Comparison of ENCODE assay signal across 13 mouse cellular contexts in the genomic region with DNA sequence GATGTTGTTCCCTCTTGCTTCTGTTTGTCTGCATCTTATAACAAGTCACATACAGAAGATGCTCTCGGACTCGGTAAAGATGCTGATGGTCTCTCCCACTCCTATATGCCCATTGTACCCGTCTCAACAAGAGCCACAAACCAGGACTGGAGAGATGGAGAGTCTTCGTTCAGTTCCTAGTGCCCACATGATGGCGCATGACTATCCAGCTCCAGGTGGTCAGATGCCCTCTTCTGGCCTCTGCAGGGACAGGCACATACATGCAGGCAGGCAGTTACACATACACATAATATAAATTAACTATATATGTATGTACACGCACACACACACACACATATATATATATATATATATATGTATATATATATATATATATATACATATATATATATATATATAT. TPM values are rescaled to one million over a fixed set of nuclear protein-coding genes. Genes with fewer than 3 reads are reported as not detected.
DNase-seq lines count a peak whose midpoint lies in the region; ATAC-seq and TF ChIP-seq lines count a peak whose summit lies in the region.
"Had no signal": no experiment of that assay in that cellular context is flagged by ENCODE, and none has a peak within 500 bp of the region (broad histone marks: within the 10 kb centered on the region; RNA-seq: fewer than 3 reads in every experiment).

No protein-coding gene starts in this region.

- DNase-seq in embryo, embryonic 10 days (ENCODE audit: low spot score) = peak; percentile 48
- DNase-seq in embryo, embryonic 10.5 days (ENCODE audit: low spot score) = no peak
- peak; percentile 15 for DNase-seq in liver, adult 2 months (ENCODE audit: extremely low read depth, low read depth, low spot score)
- peak; percentile 35 for DNase-seq in induced T-regulatory cell, adult 2 months (ENCODE audit: low read depth)
- DNase-seq in urinary bladder, adult 18-20 months (ENCODE audit: low spot score in 2 of 2) = no peak
- DNase-seq: cerebellum, adult 11 months had no signal

- TF ChIP-seq POLR2A in liver, adult 2 months (IDR thresholded peaks at IDR 0.05; ENCODE audit: extremely low read depth, insufficient read depth, low read length) = no peak

- no peaks in the 10 kb centered on the region for H3K36me3 ChIP-seq in liver, adult 2 months (ENCODE audit: control insufficient read depth, insufficient read depth, low read length)
- H3K36me3 ChIP-seq in liver, embryonic 12.5 days = peaks cover 9% of the 10 kb centered on the region
- H3K36me3 ChIP-seq in C2C12 (ENCODE audit: control insufficient read depth, insufficient read depth) = no peaks in the 10 kb centered on the region
- H3K36me3 ChIP-seq in kidney, embryonic 14.5 days (ENCODE audit: control insufficient read depth, insufficient read depth, low read length) = no peaks in the 10 kb centered on the region

- H3K9me3 ChIP-seq in liver, embryonic 12.5 days (replicated peaks) = no peaks in the 10 kb centered on the region
- no peaks in the 10 kb centered on the region for H3K9me3 ChIP-seq in kidney, embryonic 14.5 days (ENCODE audit: control insufficient read depth, low read length)
- H3K9me3 ChIP-seq: midbrain, embryonic 10.5 days had no signal

- H3K9ac ChIP-seq in liver, adult 2 months (ENCODE audit: low read depth, low read length) = no peak overlapping the region
- no peak overlapping the region for H3K9ac ChIP-seq in liver, embryonic 12.5 days
- no peak overlapping the region for H3K9ac ChIP-seq in kidney, embryonic 14.5 days (ENCODE audit: low read depth, low read length)

- H3K4me3 ChIP-seq in liver, adult 2 months (ENCODE audit: insufficient read depth, low read depth, low read length) = no peak overlapping the region
- no peak overlapping the region for H3K4me3 ChIP-seq in liver, embryonic 12.5 days
- no peak overlapping the region for H3K4me3 ChIP-seq in C2C12 (ENCODE audit: insufficient read depth, poor library complexity, severe bottlenecking)
- no peak overlapping the region for H3K4me3 ChIP-seq in kidney, embryonic 14.5 days (ENCODE audit: low read length)
- H3K4me3 ChIP-seq: midbrain, embryonic 10.5 days had no signal

- H3K79me3 ChIP-seq in C2C12 (ENCODE audit: low read depth) = peaks cover 2% of the 10 kb centered on the region

- H3K27ac ChIP-seq in liver, adult 2 months (replicated peaks; ENCODE audit: insufficient read depth, low read depth, low read length) = no peak overlapping the region
- no peak overlapping the region for H3K27ac ChIP-seq in liver, embryonic 12.5 days
- H3K27ac ChIP-seq in kidney, embryonic 14.5 days (ENCODE audit: low read depth, low read length) = no peak overlapping the region

- no peak overlapping the region for H3K4me2 ChIP-seq in liver, embryonic 12.5 days
- H3K4me2 ChIP-seq in kidney, embryonic 14.5 days (replicated peaks; ENCODE audit: low read depth, low read length) = no peak overlapping the region

- 0 out of 2 replicates have a peak, but pooled peaks cover 3% of the 10 kb centered on the region for H3K4me1 ChIP-seq in liver, adult 2 months (ENCODE audit: control insufficient read depth, insufficient read depth, low read length)
- peaks cover 57% of the 10 kb centered on the region for H3K4me1 ChIP-seq in liver, embryonic 12.5 days
- peaks cover 6% of the 10 kb centered on the region; the same call in 1 of the 2 replicates for H3K4me1 ChIP-seq in kidney, embryonic 14.5 days (ENCODE audit: control insufficient read depth, insufficient read depth, low read length)

- H3K27me3 ChIP-seq in liver, adult 2 months (ENCODE audit: control insufficient read depth, insufficient read depth, low read length) = no peaks in the 10 kb centered on the region
- no peaks in the 10 kb centered on the region for H3K27me3 ChIP-seq in liver, embryonic 12.5 days (replicated peaks)
- peaks cover 14% of the 10 kb centered on the region for H3K27me3 ChIP-seq in C2C12 (ENCODE audit: control insufficient read depth, insufficient read depth, insufficient read length)
- no peaks in the 10 kb centered on the region for H3K27me3 ChIP-seq in kidney, embryonic 14.5 days (ENCODE audit: control insufficient read depth, insufficient read depth, low read length)

- 88% methylated on average over 6 of the region's 6 CpGs for WGBS in liver, adult 2 months
- WGBS in liver, embryonic 12.5 days (ENCODE audit: insufficient replicate concordance) = 66% methylated on average over 6 of the region's 6 CpGs
- WGBS in kidney, embryonic 14.5 days = 86% methylated on average over 6 of the region's 6 CpGs

- no peak overlapping the region for H3ac ChIP-seq in C2C12 (ENCODE audit: control insufficient read depth, insufficient read length, low read depth)

- TF ChIP-seq CTCF in liver, adult 2 months (IDR thresholded peaks at IDR 0.05; ENCODE audit: low read depth, low read length) = peak; percentile 75
- TF ChIP-seq CTCF in C2C12 (IDR thresholded peaks at IDR 0.05; ENCODE audit: control insufficient read depth, insufficient read depth, insufficient read length) = peak; percentile 62

- no peaks in the 10 kb centered on the region for H3K79me2 ChIP-seq in liver, adult 2 months (ENCODE audit: control insufficient read depth, insufficient read depth, low read length)
- peaks cover 14% of the 10 kb centered on the region for H3K79me2 ChIP-seq in C2C12 (ENCODE audit: control insufficient read depth, insufficient read depth)

- no peak for ATAC-seq in liver, embryonic 12.5 days
- no peak for ATAC-seq in kidney, embryonic 14.5 days (ENCODE audit: low FRiP score, low TSS enrichment)

TF ChIP-seq in C2C12, 6 proteins besides CTCF, POLR2A, EP300 and RAD21:
- TF ChIP-seq MYOG (IDR thresholded peaks at IDR 0.05; ENCODE audit: control insufficient read depth, extremely low read depth, insufficient read length) (no peak), CEBPB (IDR thresholded peaks at IDR 0.05; ENCODE audit: low read depth) (no peak), USF1 (IDR thresholded peaks at IDR 0.05; ENCODE audit: low read depth) (no peak), MAX (IDR thresholded peaks at IDR 0.05) (no peak), MYOD1 (IDR thresholded peaks at IDR 0.05; ENCODE audit: control insufficient read depth, insufficient read length, low read depth) (no peak), FOSL1 (IDR thresholded peaks at IDR 0.05; ENCODE audit: insufficient read depth, low read length, poor library complexity, severe bottlenecking) (no peak)

RNA-seq across cellular contexts. Expression of gene Psrc1, which starts 2.9 kb away (rescaled TPM):
- 0.40 TPM in 1 of 2 replicates, not detected in the other for total RNA-seq in liver, adult 2 months (2014; rRNA removed)
- 0.26 and 0.37 TPM in 2 replicates for polyA plus RNA-seq in liver, adult 2 months (2012; rRNA removed)
- 20.2 and 21.2 TPM in 2 replicates for polyA plus RNA-seq in liver, embryonic 12.5 days (2016; fragmentation: Nextera tagmentation; extraction: Ambion mirVana)
- polyA plus RNA-seq in C2C12 (2012; fragmentation: generic; extraction: Trizol) = 27.9 TPM
- polyA plus RNA-seq in kidney, embryonic 14.5 days (2014; fragmentation: Nextera tagmentation; extraction: Ambion mirVana) = 48.9 and 51.4 TPM in 2 replicates

RNA-seq across cellular contexts. Expression of gene Mybphl, which starts 16.0 kb away (rescaled TPM):
- not detected in 2 replicates for total RNA-seq in liver, adult 2 months (2014; rRNA removed)
- polyA plus RNA-seq in liver, adult 2 months (2012; rRNA removed) = not detected in 2 replicates
- polyA plus RNA-seq in liver, embryonic 12.5 days (2016; fragmentation: Nextera tagmentation; extraction: Ambion mirVana) = 0.19 TPM in 1 of 2 replicates, not detected in the other
- not detected for polyA plus RNA-seq in C2C12 (2012; fragmentation: generic; extraction: Trizol)
- polyA plus RNA-seq in kidney, embryonic 14.5 days (2014; fragmentation: Nextera tagmentation; extraction: Ambion mirVana) = not detected in 2 replicates
- polyA plus RNA-seq: intestine, embryonic 14.5 days; limb, embryonic 14.5 days; urinary bladder, adult 2 months had no signal

RNA-seq across cellular contexts. Expression of gene Celsr2, which starts 34.7 kb away (rescaled TPM):
- 0.18 and 0.47 TPM in 2 replicates for total RNA-seq in liver, adult 2 months (2014; rRNA removed)
- 0.60 and 0.61 TPM in 2 replicates for polyA plus RNA-seq in liver, adult 2 months (2012; rRNA removed)
- polyA plus RNA-seq in liver, embryonic 12.5 days (2016; fragmentation: Nextera tagmentation; extraction: Ambion mirVana) = 0.49 and 0.93 TPM in 2 replicates
- polyA plus RNA-seq in C2C12 (2012; fragmentation: generic; extraction: Trizol) = not detected
- 22.1 and 27.9 TPM in 2 replicates for polyA plus RNA-seq in kidney, embryonic 14.5 days (2014; fragmentation: Nextera tagmentation; extraction: Ambion mirVana)

Comparison
In these comparisons a context has a peak if more than half of its experiments do, and no peak if none do; other contexts are left out.
1. DNase-seq: peak in embryo, embryonic 10 days (single experiment), liver, adult 2 months (single experiment) and induced T-regulatory cell, adult 2 months (single experiment); none in embryo, embryonic 10.5 days (single experiment) and urinary bladder, adult 18-20 months (0 of 2).
2. RNA of gene Psrc1, which starts 2.9 kb away (polyA plus RNA-seq): 48.9 to 51.4 TPM in kidney, embryonic 14.5 days, 27.9 TPM in C2C12 (single experiment) and 20.2 to 21.2 TPM in liver, embryonic 12.5 days; 0.26 to 0.37 TPM in liver, adult 2 months; every median in the first group is over 10 times any median in the second.
3. RNA of gene Celsr2, which starts 34.7 kb away (polyA plus RNA-seq): 22.1 to 27.9 TPM in kidney, embryonic 14.5 days; 0.49 to 0.93 TPM in liver, embryonic 12.5 days, 0.60 to 0.61 TPM in liver, adult 2 months and not detected in C2C12 (single experiment); every median in the first group is over 10 times any median in the second.